ENCODE assay signal across 9 mouse cellular contexts in the genomic region with DNA sequence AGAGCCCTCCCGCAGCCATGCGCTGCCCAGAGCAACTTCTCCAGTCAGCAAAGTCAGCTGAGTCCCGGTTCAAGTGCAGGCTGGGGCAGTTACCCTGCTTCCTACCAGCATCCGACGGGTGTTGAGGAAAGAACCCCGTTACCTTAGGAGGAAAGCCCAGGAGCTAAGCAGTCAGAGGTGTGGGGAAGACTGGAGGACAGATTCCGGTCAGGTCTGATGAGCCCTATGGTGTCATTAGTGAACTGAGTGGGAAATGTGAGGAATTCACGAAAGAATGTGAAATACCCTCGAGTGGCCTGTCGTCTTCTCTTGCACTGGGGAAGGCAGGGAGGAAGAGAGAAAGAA. TPM values are rescaled to one million over a fixed set of nuclear protein-coding genes. Genes with fewer than 3 reads are reported as not detected.
DNase-seq lines count a peak whose midpoint lies in the region; ATAC-seq and TF ChIP-seq lines count a peak whose summit lies in the region.
"Had no signal": no experiment of that assay in that cellular context is flagged by ENCODE, and none has a peak within 500 bp of the region (broad histone marks: within the 10 kb centered on the region; RNA-seq: fewer than 3 reads in every experiment).

No protein-coding gene starts in this region.

- H3K4me1 ChIP-seq in ES-E14 (ENCODE audit: control insufficient read depth in 2 of 2, insufficient read depth in 2 of 2, low read length in 2 of 2, poor library complexity in 1 of 2): no peaks in the 10 kb centered on the region
- no peaks in the 10 kb centered on the region for H3K4me1 ChIP-seq in heart, embryonic 11.5 days (ENCODE audit: control insufficient read depth, insufficient read depth, low read length)
- H3K4me1 ChIP-seq in midbrain, embryonic 16.5 days (ENCODE audit: control insufficient read depth, insufficient read depth, low read length): peaks cover 4% of the 10 kb centered on the region; the same call in 1 of the 2 replicates

- 18% methylated on average over 10 of the region's 10 CpGs for WGBS in heart, embryonic 11.5 days (ENCODE audit: insufficient replicate concordance)
- WGBS in midbrain, embryonic 16.5 days: 33% methylated on average over 10 of the region's 10 CpGs

- peak overlapping the region; percentile 76 for H3K9ac ChIP-seq in ES-E14 (ENCODE audit: insufficient read depth, low read depth, low read length, poor library complexity, severe bottlenecking)
- H3K9ac ChIP-seq in heart, embryonic 11.5 days (ENCODE audit: low read depth, low read length): peak overlapping the region; percentile 71
- H3K9ac ChIP-seq in midbrain, embryonic 16.5 days (ENCODE audit: low read depth, low read length): peak overlapping the region; percentile 43; the same call in 1 of the 2 replicates

- H3K27ac ChIP-seq in ES-E14 (ENCODE audit: insufficient read depth, low read depth, low read length, poor library complexity, severe bottlenecking): no peak overlapping the region
- H3K27ac ChIP-seq in heart, embryonic 11.5 days (ENCODE audit: low read depth, low read length): no peak overlapping the region
- H3K27ac ChIP-seq in midbrain, embryonic 16.5 days (ENCODE audit: low read length): no peak overlapping the region

- intact Hi-C loops in left cerebral cortex, postnatal 36 days (cut with DNase I): no loop called here

- no peak; the same call in 1 of the 2 replicates for ATAC-seq in heart, embryonic 11.5 days (replicated peaks; ENCODE audit: insufficient number of reproducible peaks, low FRiP score, low TSS enrichment)
- ATAC-seq in midbrain, embryonic 16.5 days: no peak

- H3K9me3 ChIP-seq in ES-E14 (ENCODE audit: control insufficient read depth, insufficient read depth, low read depth, low read length): no peaks in the 10 kb centered on the region
- no peaks in the 10 kb centered on the region for H3K9me3 ChIP-seq in heart, embryonic 11.5 days (replicated peaks; ENCODE audit: control insufficient read depth, low read length)
- no peaks in the 10 kb centered on the region for H3K9me3 ChIP-seq in midbrain, embryonic 16.5 days (replicated peaks; ENCODE audit: control insufficient read depth, low read length, poor library complexity, severe bottlenecking)
- H3K9me3 ChIP-seq: G1E had no signal

- in situ Hi-C loops in ES-E14 (cut with MboI; ENCODE audit: low sequenced_read_pairs in 2 of 2, unreplicated experiment in 2 of 2): no loop called here

- no peaks in the 10 kb centered on the region for H3K36me3 ChIP-seq in ES-E14 (ENCODE audit: control insufficient read depth, insufficient read depth, low read length, poor library complexity, severe bottlenecking)
- no peaks in the 10 kb centered on the region for H3K36me3 ChIP-seq in heart, embryonic 11.5 days (ENCODE audit: control insufficient read depth, insufficient read depth, low read length)
- no peaks in the 10 kb centered on the region for H3K36me3 ChIP-seq in midbrain, embryonic 16.5 days (ENCODE audit: control insufficient read depth, insufficient read depth, low read length)
- H3K36me3 ChIP-seq: G1E had no signal

- no peaks in the 10 kb centered on the region for H3K27me3 ChIP-seq in heart, embryonic 11.5 days (ENCODE audit: control insufficient read depth, insufficient read depth, low read length)
- peaks cover 4% of the 10 kb centered on the region; the same call in 1 of the 2 replicates for H3K27me3 ChIP-seq in midbrain, embryonic 16.5 days (ENCODE audit: control insufficient read depth, insufficient read depth, low read depth, low read length)

- DNase-seq in gastrocnemius, adult 18-20 months (ENCODE audit: low spot score): peak; percentile 7
- no peak for DNase-seq in gastrocnemius, postnatal 10 days
- no peak for DNase-seq in ES-E14 (ENCODE audit: low read depth, low spot score)
- DNase-seq in liver: peak; percentile 6
- DNase-seq in left cerebral cortex, postnatal 36 days (ENCODE audit: low spot score in 2 of 2): no peak
- no peak for DNase-seq in embryo, embryonic 9.5 days (ENCODE audit: extremely low spot score)

- peak overlapping the region; percentile 94 for H3K4me2 ChIP-seq in heart, embryonic 11.5 days
- H3K4me2 ChIP-seq in midbrain, embryonic 16.5 days (ENCODE audit: low read length): peak overlapping the region; percentile 91

- peak overlapping the region; percentile 76 to 79 for H3K4me3 ChIP-seq in ES-E14 (ENCODE audit: insufficient read depth in 1 of 2, low read depth in 1 of 2, low read length in 2 of 2, poor library complexity in 1 of 2, severe bottlenecking in 1 of 2)
- peak overlapping the region; percentile 67 for H3K4me3 ChIP-seq in heart, embryonic 11.5 days (ENCODE audit: low read depth, low read length)
- H3K4me3 ChIP-seq in midbrain, embryonic 16.5 days (ENCODE audit: low read depth, low read length): peak overlapping the region; percentile 57

TF ChIP-seq in ES-E14, 5 proteins besides CTCF, POLR2A, EP300 and RAD21:
- TF ChIP-seq MAFK (IDR thresholded peaks at IDR 0.05; ENCODE audit: insufficient read depth, low read depth, low read length) (no peak), HCFC1 (IDR thresholded peaks at IDR 0.05; ENCODE audit: borderline replicate concordance, insufficient read depth, low read length) (no peak), ZNF384 (IDR thresholded peaks at IDR 0.05; ENCODE audit: low read depth, low read length) (no peak), CHD2 (IDR thresholded peaks at IDR 0.05; ENCODE audit: low read depth, low read length) (no peak), ZC3H11A (IDR thresholded peaks at IDR 0.05; ENCODE audit: borderline replicate concordance, low read depth, low read length) (no peak)

RNA-seq across cellular contexts. Expression of gene Rab29, which starts 0.9 kb away (rescaled TPM):
- total RNA-seq in gastrocnemius, adult 18-20 months (2021): 1 to 10 TPM; 5.0 to 5.1 TPM
- 1 to 10 TPM; 7.1 to 8.9 TPM for total RNA-seq in gastrocnemius, postnatal 10 days (2021)
- 4.7 and 9.7 TPM in 2 replicates for total RNA-seq in ES-E14 (2012; rRNA removed)
- 10.3 and 13.6 TPM in 2 replicates for polyA plus RNA-seq in heart, embryonic 11.5 days (2014; fragmentation: Nextera tagmentation; extraction: Ambion mirVana)
- 6.7 and 7.6 TPM in 2 replicates for polyA plus RNA-seq in midbrain, embryonic 16.5 days (2015; fragmentation: Nextera tagmentation; extraction: Ambion mirVana)
- total RNA-seq in left cerebral cortex, postnatal 36 days (2021): 1 to 10 TPM; 6.9 to 7.1 TPM
- total RNA-seq: G1E had no signal
- polyA plus RNA-seq: G1E had no signal

RNA-seq across cellular contexts. Expression of gene Slc41a1, which starts 40.6 kb away (rescaled TPM):
- 10 to 100 TPM; 37.7 to 47.4 TPM for total RNA-seq in gastrocnemius, adult 18-20 months (2021)
- total RNA-seq in gastrocnemius, postnatal 10 days (2021): 10 to 100 TPM; 56.1 to 64.2 TPM
- total RNA-seq in ES-E14 (2012; rRNA removed): 17.3 and 21.8 TPM in 2 replicates
- 6.4 and 8.7 TPM in 2 replicates for polyA plus RNA-seq in heart, embryonic 11.5 days (2014; fragmentation: Nextera tagmentation; extraction: Ambion mirVana)
- polyA plus RNA-seq in midbrain, embryonic 16.5 days (2015; fragmentation: Nextera tagmentation; extraction: Ambion mirVana): 17.7 and 18.2 TPM in 2 replicates
- 10 to 100 TPM; 42.8 to 51.5 TPM for total RNA-seq in left cerebral cortex, postnatal 36 days (2021)

RNA-seq across cellular contexts. Expression of gene Nucks1, which starts 42.4 kb away (rescaled TPM):
- total RNA-seq in gastrocnemius, adult 18-20 months (2021): 10 to 100 TPM; 65.8 to 72.3 TPM
- 100 to 1,000 TPM; 102 to 105 TPM for total RNA-seq in gastrocnemius, postnatal 10 days (2021)
- total RNA-seq in ES-E14 (2012; rRNA removed): 207 and 219 TPM in 2 replicates
- polyA plus RNA-seq in heart, embryonic 11.5 days (2014; fragmentation: Nextera tagmentation; extraction: Ambion mirVana): 33.2 and 36.1 TPM in 2 replicates
- polyA plus RNA-seq in midbrain, embryonic 16.5 days (2015; fragmentation: Nextera tagmentation; extraction: Ambion mirVana): 50.1 and 53.6 TPM in 2 replicates
- 100 to 1,000 TPM; 144 to 148 TPM for total RNA-seq in left cerebral cortex, postnatal 36 days (2021)

Comparison
In these comparisons a context has a peak if more than half of its experiments do, and no peak if none do; other contexts are left out.
1. DNase-seq: peak in gastrocnemius, adult 18-20 months (single experiment) and liver (single experiment); none in gastrocnemius, postnatal 10 days (single experiment), ES-E14 (single experiment), left cerebral cortex, postnatal 36 days (0 of 2) and embryo, embryonic 9.5 days (single experiment).
2. Peak in every context shown above with its lines, with median percentiles within 50 percentile points of each other: H3K4me3 ChIP-seq and H3K9ac ChIP-seq.